Mouse (Mus musculus) adrenal gland, postnatal 36 days (tissue): ENCODE results near the gene Cntln. TPM values are rescaled to one million over a fixed set of nuclear protein-coding genes. Genes with fewer than 3 reads are reported as not detected.

ENCODE experiments used
- DNase-seq, 2 experiments: peaks; one replicate each; pipeline ENCODE4 v3.0.0; 2021; ENCODE audit warnings: mixed read lengths in 1 of 2
- long read RNA-seq, 2 experiments: library from polyadenylated mRNA; stranded (forward); transcript quantifications; one replicate each; pipeline ENCODE4 v2.0.0; 2021; ENCODE audit warnings: borderline sequencing depth in 2 of 2
- total RNA-seq, 2 experiments: library from RNA; stranded (reverse); gene quantifications; 2 replicates each; pipeline ENCODE4 v1.2.3; 2021

Gene Cntln
- total RNA-seq: 10 to 100 TPM in 1 of 2 experiments, 1 to 10 TPM in 1; 7.9 to 12.0 TPM
- long read RNA-seq, experiment 1, partial matches to known transcripts: 2 of 5 reads
- long read RNA-seq, experiment 1, other reads (novel, unspliced or antisense): 1 of 5 reads
- long read RNA-seq, experiment 2, partial matches to known transcripts: 0 of 1 reads
- long read RNA-seq, experiment 2, other reads (novel, unspliced or antisense): 0 of 1 reads

- DNase-seq: peak; percentile 98 to 99
Measured at GRCm38 (mm10) chr4:84884111-84884538, at the start of gene Cntln. Gene Cntln, plus strand, starts transcription at chr4:84884309.

GRCm38 (mm10) chr4:84836979-84837378 is 47.1 kb upstream of the Cntln start:
- DNase-seq: peak; percentile 8 to 18

- DNase-seq: no peak
Measured at GRCm38 (mm10) chr4:84838545-84838944, 45.6 kb upstream of the Cntln start.

- no peak for DNase-seq
Measured at GRCm38 (mm10) chr4:84839466-84839865, 44.6 kb upstream of the Cntln start.

GRCm38 (mm10) chr4:84857588-84857987 is 26.5 kb upstream of the Cntln start:
- DNase-seq: no peak

GRCm38 (mm10) chr4:84876347-84876746 is 7.8 kb upstream of the Cntln start:
- peak; percentile 11 to 48 for DNase-seq

- peak; percentile 30 for DNase-seq
Measured at GRCm38 (mm10) chr4:84883646-84884045, 463 bp upstream of the Cntln start.

GRCm38 (mm10) chr4:84884539-84885270 is 596 bp downstream of the Cntln start:
- peak; percentile 68 to 78 for DNase-seq

- no peak for DNase-seq
Measured at GRCm38 (mm10) chr4:84885271-84885540, 1.1 kb downstream of the Cntln start.

GRCm38 (mm10) chr4:84918393-84918792 is 34.3 kb downstream of the Cntln start:
- DNase-seq: no peak

GRCm38 (mm10) chr4:84934342-84934929 is 50.3 kb downstream of the Cntln start:
- DNase-seq: no peak

- no peak for DNase-seq
Measured at GRCm38 (mm10) chr4:84942059-84942458, 58.0 kb downstream of the Cntln start.

GRCm38 (mm10) chr4:84942651-84943050 is 58.5 kb downstream of the Cntln start:
- no peak for DNase-seq

- DNase-seq: no peak
Measured at GRCm38 (mm10) chr4:84944100-84944499, 60.0 kb downstream of the Cntln start.

GRCm38 (mm10) chr4:84946450-84946849 is 62.3 kb downstream of the Cntln start:
- no peak for DNase-seq

GRCm38 (mm10) chr4:84976875-84977646 is 93.0 kb downstream of the Cntln start:
- DNase-seq: no peak

GRCm38 (mm10) chr4:84995520-84996348 is 111.6 kb downstream of the Cntln start:
- DNase-seq: no peak

- DNase-seq: no peak
Measured at GRCm38 (mm10) chr4:85005581-85005980, 121.5 kb downstream of the Cntln start.

GRCm38 (mm10) chr4:85006789-85007188 is 122.7 kb downstream of the Cntln start:
- DNase-seq: no peak

- DNase-seq: no peak
Measured at GRCm38 (mm10) chr4:85010846-85011245, 126.7 kb downstream of the Cntln start.

- DNase-seq: no peak
Measured at GRCm38 (mm10) chr4:85045748-85046147, 161.6 kb downstream of the Cntln start.
